Mouse (Mus musculus): ENCODE results near the gene Ppa1.

Ppa1 gene

GRCm38 (mm10) chr10:61695703-61696559 is 47.6 kb downstream of the Ppa1 start:
- no peak for DNase-seq (ENCODE audit: low spot score in 2 of 2)

GRCm38 (mm10) chr10:61696560-61696823 is 48.1 kb downstream of the Ppa1 start:
- no peak for DNase-seq (ENCODE audit: low spot score in 2 of 2)

- DNase-seq (ENCODE audit: low spot score in 2 of 2) = no peak
Observed at GRCm38 (mm10) chr10:61697028-61697427, 48.7 kb downstream of the Ppa1 start.

GRCm38 (mm10) chr10:61704663-61705062 is 56.3 kb downstream of the Ppa1 start:
- no peak for DNase-seq (ENCODE audit: low spot score in 2 of 2)

- no peak for DNase-seq (ENCODE audit: low spot score in 2 of 2)
Observed at GRCm38 (mm10) chr10:61706412-61707375, 58.3 kb downstream of the Ppa1 start.

GRCm38 (mm10) chr10:61713601-61714000 is 65.2 kb downstream of the Ppa1 start:
- DNase-seq (ENCODE audit: low spot score in 2 of 2) = no peak

- DNase-seq (ENCODE audit: low spot score in 2 of 2) = no peak
Observed at GRCm38 (mm10) chr10:61714146-61714545, 65.8 kb downstream of the Ppa1 start.

- DNase-seq (ENCODE audit: low spot score in 2 of 2) = peak; percentile 72 to 79
Observed at GRCm38 (mm10) chr10:61714771-61715461, 66.6 kb downstream of the Ppa1 start, which contains the start of gene Aifm2. Gene Aifm2, plus strand, starts transcription at chr10:61715263.

GRCm38 (mm10) chr10:61715462-61715837 is 67.1 kb downstream of the Ppa1 start:
- no peak for DNase-seq (ENCODE audit: low spot score in 2 of 2)

- DNase-seq (ENCODE audit: low spot score in 2 of 2) = no peak
Observed at GRCm38 (mm10) chr10:61715996-61716864, 67.9 kb downstream of the Ppa1 start.

GRCm38 (mm10) chr10:61717406-61718296 is 69.3 kb downstream of the Ppa1 start:
- DNase-seq (ENCODE audit: low spot score in 2 of 2) = no peak

GRCm38 (mm10) chr10:61720331-61720730 is 72.0 kb downstream of the Ppa1 start:
- no peak for DNase-seq (ENCODE audit: low spot score in 2 of 2)

GRCm38 (mm10) chr10:61722215-61722614 is 73.9 kb downstream of the Ppa1 start:
- DNase-seq (ENCODE audit: low spot score in 2 of 2) = no peak

- DNase-seq (ENCODE audit: low spot score in 2 of 2) = no peak
Observed at GRCm38 (mm10) chr10:61723271-61723670, 74.9 kb downstream of the Ppa1 start.

Measured in heart, adult 9 months (tissue).